Mouse (Mus musculus): ENCODE results near the gene Myh9.
"Not testable (repeated sequence)": the region's sequence is repeated elsewhere in the genome, so short reads cannot be mapped to it uniquely, and the experiment has no call there.

Myh9 gene

GRCm38 (mm10) chr15:77761561-77762380 lies 80.2 kb downstream of the Myh9 start:
- DNase-seq (ENCODE audit: extremely low spot score, low read depth, low spot score), result no peak

- no peak for DNase-seq (ENCODE audit: extremely low spot score, low read depth, low spot score)
These were observed 80.9 kb downstream of the Myh9 start for GRCm38 (mm10) chr15:77761083-77761482.

- no peak for DNase-seq (ENCODE audit: extremely low spot score, low read depth, low spot score)
These were observed 81.9 kb downstream of the Myh9 start for GRCm38 (mm10) chr15:77760037-77760436.

DNA sequence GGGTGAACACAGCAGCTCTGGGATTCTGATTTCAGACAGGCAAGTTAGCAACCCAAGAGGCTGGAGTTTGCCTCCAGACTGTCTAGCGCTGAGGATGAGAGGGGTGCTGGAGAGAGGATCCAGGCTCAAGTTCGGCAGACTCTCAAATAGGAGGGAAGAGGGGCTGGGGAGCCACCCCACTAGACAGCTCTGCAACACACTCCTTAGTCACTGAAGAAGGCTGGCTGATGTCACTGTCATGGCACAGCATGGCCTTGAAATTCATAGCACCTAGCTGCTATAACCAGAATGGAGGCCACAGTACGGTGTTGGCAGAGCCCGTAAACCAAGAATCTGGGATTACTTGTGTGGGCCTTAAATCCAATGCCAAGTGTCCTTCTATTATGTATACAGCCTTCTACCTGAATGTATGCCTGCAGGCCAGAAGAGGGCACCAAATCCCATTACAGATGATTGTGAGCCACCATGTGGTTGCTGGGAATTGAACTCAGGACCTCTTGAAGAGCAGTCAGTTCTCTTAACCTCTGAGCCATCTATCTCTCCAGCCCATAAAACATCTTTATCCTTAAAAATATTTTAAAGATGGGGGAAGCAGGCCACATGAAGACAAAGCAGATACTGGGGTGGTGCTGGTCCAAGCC lies 84.3 kb downstream of the Myh9 start:
- DNase-seq (ENCODE audit: extremely low spot score, low read depth, low spot score), result no peak

- peak; percentile 26 for DNase-seq (ENCODE audit: extremely low spot score, low read depth, low spot score)
These were observed 85.1 kb downstream of the Myh9 start, which contains the start of gene Apol8 for GRCm38 (mm10) chr15:77756848-77757247. TSS of gene Apol8 (minus strand) at chr15:77757003.

DNA sequence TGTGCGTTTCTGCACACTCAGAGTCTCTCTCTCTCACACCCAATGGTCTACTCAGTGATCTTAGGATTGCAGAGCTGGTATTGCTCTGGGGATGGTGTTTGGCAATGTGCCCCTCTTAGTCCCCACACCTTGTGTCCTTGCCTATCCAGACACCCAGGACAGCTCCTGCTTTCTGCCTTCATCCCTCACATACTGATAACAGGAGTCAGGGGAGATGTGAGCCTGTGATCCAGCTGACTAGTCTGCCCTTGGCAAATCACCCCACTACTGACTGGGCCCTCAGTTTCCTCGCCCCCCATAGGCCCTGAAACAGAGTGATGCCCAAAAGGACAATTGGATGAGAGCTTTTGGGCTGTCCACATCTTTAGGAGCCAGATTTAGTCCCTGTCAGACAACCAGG lies 85.9 kb downstream of the Myh9 start:
- DNase-seq (ENCODE audit: extremely low spot score, low read depth, low spot score), result no peak

DNA sequence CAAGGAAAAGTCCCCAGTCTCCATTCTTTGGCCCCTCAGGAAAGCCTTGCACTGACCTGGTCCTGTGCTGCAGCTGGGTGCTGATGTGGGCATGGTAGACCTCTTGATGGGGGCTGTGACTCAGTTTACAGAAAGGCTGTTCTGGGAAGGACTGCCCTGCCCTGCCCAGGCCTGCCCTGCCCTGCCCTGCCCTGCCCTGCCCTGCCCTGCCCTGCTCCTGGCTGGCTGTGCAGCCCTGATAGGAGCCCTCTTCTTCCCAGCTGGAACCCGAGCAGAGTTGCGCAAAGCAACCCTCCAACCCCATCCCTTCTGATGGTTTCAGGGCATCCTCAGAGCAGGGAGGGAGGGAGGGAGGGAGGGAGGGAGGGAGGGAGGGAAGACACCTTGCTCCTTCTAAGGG lies 86.8 kb downstream of the Myh9 start:
- no peak for DNase-seq (ENCODE audit: extremely low spot score, low read depth, low spot score)

DNA sequence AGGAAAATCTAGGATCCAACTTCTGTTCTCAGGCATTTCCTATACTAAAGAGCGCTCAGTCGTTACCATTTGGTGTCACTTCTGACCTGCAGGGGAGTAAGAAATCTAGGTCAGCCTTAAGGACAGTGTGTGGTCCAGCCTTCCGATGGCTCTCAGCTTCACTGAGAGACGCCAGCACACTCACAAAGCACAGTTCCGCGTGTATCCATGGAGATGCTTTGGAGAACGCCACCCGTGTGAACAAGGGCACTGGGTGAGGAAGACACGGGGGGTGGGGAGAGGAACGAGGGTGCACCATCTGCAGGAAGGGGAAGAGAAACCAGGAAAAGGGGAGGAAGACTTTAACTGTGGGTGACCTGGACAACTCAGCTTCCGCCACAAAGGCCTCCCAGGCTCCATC lies 89.5 kb downstream of the Myh9 start:
- DNase-seq (ENCODE audit: extremely low spot score, low read depth, low spot score), result no peak

DNA sequence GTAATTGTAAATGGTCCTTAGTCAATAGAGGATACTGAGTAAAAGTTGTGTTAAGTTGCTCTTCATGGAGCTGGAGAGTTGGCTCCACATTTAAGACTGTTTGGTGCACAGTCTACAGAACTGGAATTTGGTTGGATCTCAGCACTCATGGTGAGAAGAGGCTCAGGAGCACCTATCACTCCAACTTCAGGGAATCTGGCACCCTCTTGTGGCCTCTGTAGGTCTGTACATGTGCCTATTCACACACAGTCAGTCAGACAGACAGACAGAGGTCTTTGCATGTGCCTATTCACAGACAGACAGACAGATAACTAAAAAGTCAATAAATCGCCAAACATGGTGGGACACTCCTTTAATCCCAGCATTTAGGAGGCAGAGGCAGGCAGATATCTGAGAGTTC lies 91.5 kb downstream of the Myh9 start:
- no peak for DNase-seq (ENCODE audit: extremely low spot score, low read depth, low spot score)

DNA sequence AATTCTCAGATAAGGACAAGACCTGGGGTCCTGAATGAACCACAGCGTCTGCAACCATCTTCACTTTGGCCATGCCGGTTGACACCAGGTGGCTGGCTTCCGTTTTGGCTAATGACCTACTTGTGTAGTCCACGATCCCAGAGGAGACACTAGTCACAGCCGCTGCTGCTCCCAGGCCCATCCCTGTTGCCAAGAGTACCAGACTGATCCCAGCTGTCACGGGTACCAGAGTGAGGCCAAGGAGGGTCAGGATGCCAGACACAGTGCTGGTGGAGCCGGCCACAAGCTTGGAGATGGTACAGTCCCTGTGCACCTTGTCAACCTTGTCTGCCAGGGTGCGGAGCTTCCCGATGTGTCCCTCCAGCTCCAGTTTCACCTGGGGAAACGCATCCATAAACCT lies 92.3 kb downstream of the Myh9 start:
- no peak for DNase-seq (ENCODE audit: extremely low spot score, low read depth, low spot score)

GRCm38 (mm10) chr15:77748414-77748813 lies 93.6 kb downstream of the Myh9 start:
- DNase-seq (ENCODE audit: extremely low spot score, low read depth, low spot score), result no peak

DNA sequence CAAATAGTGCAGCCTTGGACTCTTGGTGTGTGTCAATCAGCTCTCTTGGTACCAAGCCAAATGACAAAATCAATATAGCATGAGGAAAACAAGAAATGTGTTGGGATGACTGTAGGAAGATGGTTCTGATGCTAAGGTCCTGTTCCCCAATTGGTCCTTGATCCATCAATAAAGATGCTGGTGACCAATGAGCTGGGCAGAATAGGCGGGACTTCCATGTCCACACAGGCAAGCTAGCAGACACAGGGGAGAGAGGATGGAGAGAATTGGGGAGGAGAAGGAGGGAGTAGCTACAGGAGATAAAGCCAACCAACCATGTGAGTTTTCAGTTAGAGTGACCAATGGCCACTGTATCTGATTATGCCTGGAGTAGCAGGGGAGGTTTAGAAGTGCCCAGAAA lies 95.6 kb downstream of the Myh9 start:
- no peak for DNase-seq (ENCODE audit: extremely low spot score, low read depth, low spot score)

DNA sequence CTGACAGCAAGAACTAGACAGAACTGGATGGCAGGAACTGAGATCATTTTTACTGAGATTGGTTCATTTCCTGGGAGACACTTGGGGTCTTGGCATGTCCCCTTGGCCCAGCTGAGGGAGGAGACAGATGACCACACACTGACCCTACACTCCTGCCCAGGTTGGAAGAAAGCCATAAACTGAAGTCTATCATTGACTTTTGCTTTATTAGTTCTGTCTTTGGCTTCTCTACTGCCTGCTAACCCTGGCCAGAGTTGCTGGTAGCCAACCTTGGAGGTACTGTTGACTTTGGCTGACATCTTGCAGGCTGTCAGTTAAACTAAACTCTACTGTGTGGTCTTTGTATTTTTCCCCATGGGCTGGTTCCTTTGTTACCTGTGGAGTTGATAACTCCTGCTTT lies 96.9 kb downstream of the Myh9 start:
- DNase-seq (ENCODE audit: extremely low spot score, low read depth, low spot score), result no peak

GRCm38 (mm10) chr15:77744632-77745031 lies 97.3 kb downstream of the Myh9 start:
- no peak for DNase-seq (ENCODE audit: extremely low spot score, low read depth, low spot score)

DNA sequence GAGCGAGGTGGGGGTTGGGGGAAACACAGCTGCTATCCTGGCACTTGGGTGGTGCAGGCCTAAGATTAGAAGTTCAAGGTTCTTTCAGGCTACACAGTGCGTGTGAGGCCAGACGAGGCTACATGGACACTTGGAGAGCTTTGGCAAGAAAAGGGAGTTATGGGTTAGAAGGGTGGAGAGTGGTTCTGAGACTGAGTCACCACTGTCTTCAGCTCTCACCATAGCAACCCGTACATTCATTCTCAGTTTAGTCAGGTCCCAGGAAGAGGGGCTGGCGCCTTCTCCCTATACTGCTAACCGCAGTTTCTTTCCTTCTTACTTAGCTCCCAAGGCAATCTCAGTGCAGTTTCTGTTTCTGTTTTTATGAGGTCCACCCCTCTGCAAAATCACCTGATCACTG lies 100.4 kb downstream of the Myh9 start:
- not testable (repeated sequence) for DNase-seq (ENCODE audit: extremely low spot score, low read depth, low spot score)

DNA sequence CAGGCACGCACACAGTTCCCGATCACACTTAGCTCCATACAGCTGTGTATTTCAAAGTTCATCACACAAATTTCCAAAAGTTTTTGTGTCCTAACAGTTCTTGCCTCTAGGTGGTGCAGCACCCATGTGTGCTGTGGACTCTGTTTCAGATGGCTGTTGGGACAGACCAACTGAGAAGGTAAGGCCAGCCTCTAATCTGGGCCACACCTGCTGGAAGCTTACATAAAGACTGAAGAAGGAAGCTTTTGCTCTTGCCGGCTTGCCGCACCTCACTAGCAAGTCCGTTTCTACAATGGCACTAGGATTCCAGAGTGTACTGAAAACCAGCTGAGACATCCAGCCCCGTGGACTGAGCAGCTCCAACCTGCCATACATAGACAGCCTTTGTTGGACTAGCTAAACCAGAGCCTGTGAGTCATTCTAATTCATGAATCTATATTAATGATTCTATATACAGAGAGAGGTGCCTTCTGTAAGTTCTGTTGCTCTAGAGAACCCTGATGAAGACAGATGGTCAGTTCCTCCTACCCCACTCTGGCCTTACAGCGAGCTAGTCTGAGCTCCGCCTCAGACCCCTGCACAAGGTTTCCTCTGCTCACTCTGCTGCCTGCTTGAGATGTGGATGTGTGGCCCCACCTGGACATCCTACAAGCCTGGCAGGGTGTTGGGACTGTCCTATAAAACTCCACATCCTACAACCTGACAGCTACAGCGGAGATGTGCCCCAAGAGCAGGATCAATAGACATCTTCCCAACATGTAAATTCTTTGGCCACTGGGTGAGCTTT lies 101.3 kb downstream of the Myh9 start:
- no peak for DNase-seq (ENCODE audit: extremely low spot score, low read depth, low spot score)

DNA sequence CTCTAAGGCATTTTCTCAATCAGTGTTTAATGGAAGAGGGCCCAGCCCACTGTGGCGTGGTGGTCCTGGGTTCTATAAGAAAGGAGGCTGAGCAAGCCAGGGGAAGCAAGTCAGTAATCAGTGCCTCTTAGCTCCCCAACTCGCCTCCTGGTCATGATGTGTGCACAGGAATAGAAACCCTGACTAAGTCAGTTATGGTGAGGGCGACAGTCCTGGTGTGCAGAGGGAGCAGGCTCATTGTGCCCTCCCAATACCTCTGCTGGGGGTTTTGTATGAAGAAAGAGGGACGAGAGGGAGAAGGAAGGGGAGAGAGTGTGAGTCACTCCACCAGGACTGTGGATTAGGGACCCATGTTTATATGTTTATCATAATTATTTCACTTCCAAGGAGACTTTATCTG lies 108.1 kb downstream of the Myh9 start:
- DNase-seq (ENCODE audit: extremely low spot score, low read depth, low spot score), result not testable (repeated sequence)

DNA sequence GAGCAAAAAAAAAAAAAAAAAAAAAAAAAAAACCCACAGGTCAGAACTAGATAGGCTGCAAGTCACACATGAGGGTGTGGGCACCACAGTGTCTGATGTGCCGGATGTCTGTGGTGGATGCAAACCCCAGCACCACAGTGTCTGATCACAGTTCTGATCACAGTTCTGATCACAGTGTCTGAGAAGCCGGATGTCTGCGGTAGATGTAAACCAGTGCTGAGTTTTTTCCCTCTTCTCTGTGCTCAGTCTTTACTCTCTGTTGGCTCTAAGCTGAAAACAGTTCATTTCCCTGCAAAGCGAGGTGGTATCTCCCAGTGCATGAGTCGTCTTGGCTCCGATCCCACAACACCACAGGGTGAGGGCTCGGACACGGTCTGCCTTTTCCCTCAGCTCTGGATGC lies 108.6 kb downstream of the Myh9 start:
- DNase-seq (ENCODE audit: extremely low spot score, low read depth, low spot score), result not testable (repeated sequence)

GRCm38 (mm10) chr15:77732851-77733250 lies 109.1 kb downstream of the Myh9 start:
- DNase-seq (ENCODE audit: extremely low spot score, low read depth, low spot score), result not testable (repeated sequence)

GRCm38 (mm10) chr15:77731605-77732004 lies 110.4 kb downstream of the Myh9 start:
- DNase-seq (ENCODE audit: extremely low spot score, low read depth, low spot score), result no peak

DNA sequence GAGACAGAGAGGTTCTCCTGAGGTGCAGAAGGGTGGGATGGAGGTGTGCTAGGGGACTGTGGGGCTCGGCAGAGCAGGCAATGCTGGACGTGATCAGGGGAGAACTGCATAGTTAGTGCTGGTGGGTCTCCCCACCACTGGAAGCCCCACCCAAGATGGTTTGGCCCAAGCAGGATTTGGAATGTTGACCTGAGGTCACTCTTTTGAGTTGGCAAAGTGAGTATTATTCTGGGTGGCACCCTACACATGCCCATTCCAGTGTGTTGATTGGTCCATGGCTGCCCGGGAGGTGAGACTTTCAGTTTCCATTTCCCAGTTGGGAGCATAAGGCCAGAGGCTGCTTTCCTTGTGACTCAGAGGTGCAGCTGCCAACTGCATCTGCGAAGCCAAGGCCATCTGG lies 113.2 kb downstream of the Myh9 start, which contains the start of gene Apol9b:
TSS of gene Apol9b (plus strand) at position 301 of the 400 bp plus-strand sequence.
- not testable (repeated sequence) for DNase-seq (ENCODE audit: extremely low spot score, low read depth, low spot score)

GRCm38 (mm10) chr15:77727745-77728144 lies 114.2 kb downstream of the Myh9 start:
- not testable (repeated sequence) for DNase-seq (ENCODE audit: extremely low spot score, low read depth, low spot score)

Measured in hindlimb bud, embryonic 11.5 days (tissue).